8 mouse cellular contexts compared by ENCODE assay signal in genomic region chr14:21988577-21989290, GRCm38 (mm10). TPM values are rescaled to one million over a fixed set of nuclear protein-coding genes. Genes with fewer than 3 reads are reported as not detected.
A peak's percentile ranks its signal among the peaks of the same experiment; 100 is the strongest.
DNase-seq lines count a peak whose midpoint lies in the region; ATAC-seq and TF ChIP-seq lines count a peak whose summit lies in the region.

No protein-coding gene starts in this region.

- TF ChIP-seq POLR2A in myocyte (IDR thresholded peaks at IDR 0.05; ENCODE audit: insufficient read length, low read depth) = no peak

- peak overlapping the region; percentile 81 for H3K4me2 ChIP-seq in embryonic facial prominence, embryonic 14.5 days (ENCODE audit: low read depth, low read length)
- peak overlapping the region; percentile 86 for H3K4me2 ChIP-seq in limb, embryonic 13.5 days (replicated peaks)
- peak overlapping the region; percentile 79 for H3K4me2 ChIP-seq in myocyte (ENCODE audit: low read depth)

- ATAC-seq in embryonic facial prominence, embryonic 14.5 days (ENCODE audit: low read depth) = no peak
- ATAC-seq in limb, embryonic 13.5 days (ENCODE audit: low FRiP score, low read depth) = no peak
- no peak for ATAC-seq in inflammation-experienced regulatory T-cells, adult 6 months

- no peaks in the 10 kb centered on the region for H3K9me3 ChIP-seq in embryonic facial prominence, embryonic 14.5 days (ENCODE audit: control insufficient read depth, low read length)
- no peaks in the 10 kb centered on the region for H3K9me3 ChIP-seq in hindbrain, embryonic 10.5 days
- no peaks in the 10 kb centered on the region for H3K9me3 ChIP-seq in limb, embryonic 13.5 days

- H3K4me1 ChIP-seq in embryonic facial prominence, embryonic 14.5 days (ENCODE audit: control insufficient read depth, insufficient read depth, low read length) = peaks cover 8% of the 10 kb centered on the region; the same call in 1 of the 2 replicates
- peaks cover 73% of the 10 kb centered on the region for H3K4me1 ChIP-seq in hindbrain, embryonic 10.5 days (replicated peaks)
- H3K4me1 ChIP-seq in limb, embryonic 13.5 days = peaks cover 56% of the 10 kb centered on the region

- TF ChIP-seq CTCF in layer of hippocampus, adult 2 months (conservative IDR thresholded peaks at IDR 0.05) = no peak

- H3K36me3 ChIP-seq in embryonic facial prominence, embryonic 14.5 days (ENCODE audit: control insufficient read depth, insufficient read depth, low read length) = peaks cover 23% of the 10 kb centered on the region
- H3K36me3 ChIP-seq in hindbrain, embryonic 10.5 days = peaks cover 17% of the 10 kb centered on the region
- peaks cover 14% of the 10 kb centered on the region for H3K36me3 ChIP-seq in limb, embryonic 13.5 days
- H3K36me3 ChIP-seq in myocyte (ENCODE audit: control insufficient read depth, insufficient read depth) = no peaks in the 10 kb centered on the region

- peak overlapping the region; percentile 71 for H3K9ac ChIP-seq in embryonic facial prominence, embryonic 14.5 days (ENCODE audit: low read depth, low read length)
- H3K9ac ChIP-seq in limb, embryonic 13.5 days = peak overlapping the region; percentile 74

- H3K4me3 ChIP-seq in layer of hippocampus, adult 2 months = peak overlapping the region; percentile 79
- peak overlapping the region; percentile 84 for H3K4me3 ChIP-seq in embryonic facial prominence, embryonic 14.5 days (ENCODE audit: low read depth, low read length)
- peak overlapping the region; percentile 89 for H3K4me3 ChIP-seq in hindbrain, embryonic 10.5 days
- H3K4me3 ChIP-seq in limb, embryonic 13.5 days = peak overlapping the region; percentile 92
- peak overlapping the region; percentile 56 for H3K4me3 ChIP-seq in myocyte

- no peak for DNase-seq in layer of hippocampus, adult 2 months (ENCODE audit: low spot score in 2 of 2)
- no peak for DNase-seq in layer of hippocampus, adult 9-11 months
- peak; percentile 54 for DNase-seq in embryonic facial prominence, embryonic 14.5 days (ENCODE audit: low spot score)
- DNase-seq in hindbrain, embryonic 10.5 days (ENCODE audit: low spot score) = no peak
- DNase-seq in adipocyte (ENCODE audit: low spot score) = no peak

- no peak overlapping the region for H3ac ChIP-seq in myocyte (ENCODE audit: control insufficient read depth, insufficient read length)

- WGBS in embryonic facial prominence, embryonic 14.5 days = 1% methylated on average over 24 of the region's 26 CpGs
- WGBS in hindbrain, embryonic 10.5 days = under 1% methylated on average over 26 of the region's 26 CpGs
- WGBS in limb, embryonic 13.5 days = 0% methylated on average over 26 of the region's 26 CpGs

- H3K27ac ChIP-seq in layer of hippocampus, adult 2 months = peak overlapping the region; percentile 52; the same call in 1 of the 2 replicates
- H3K27ac ChIP-seq in embryonic facial prominence, embryonic 14.5 days (replicated peaks; ENCODE audit: low read depth, low read length) = peak overlapping the region; percentile 89
- H3K27ac ChIP-seq in hindbrain, embryonic 10.5 days = peak overlapping the region; percentile 97
- peak overlapping the region; percentile 87 for H3K27ac ChIP-seq in limb, embryonic 13.5 days

- peaks cover 29% of the 10 kb centered on the region for H3K27me3 ChIP-seq in embryonic facial prominence, embryonic 14.5 days (replicated peaks; ENCODE audit: control insufficient read depth, insufficient read depth, low read length)
- H3K27me3 ChIP-seq in hindbrain, embryonic 10.5 days (ENCODE audit: insufficient read depth, poor library complexity, severe bottlenecking) = peaks cover 67% of the 10 kb centered on the region
- peaks cover 47% of the 10 kb centered on the region for H3K27me3 ChIP-seq in limb, embryonic 13.5 days
- H3K27me3 ChIP-seq in myocyte (ENCODE audit: control insufficient read depth, insufficient read depth, insufficient read length) = no peaks in the 10 kb centered on the region

- H3K79me2 ChIP-seq in myocyte (ENCODE audit: control insufficient read depth, insufficient read depth) = peaks cover 8% of the 10 kb centered on the region

TF ChIP-seq in myocyte, 11 proteins besides CTCF, POLR2A, EP300 and RAD21:
- TF ChIP-seq MYOG (IDR thresholded peaks at IDR 0.05; ENCODE audit: control insufficient read depth in 1 of 3, insufficient read depth in 1 of 3, insufficient read length in 2 of 3, low read depth in 2 of 3) (no peak), POLR2AphosphoS2 (IDR thresholded peaks at IDR 0.05; ENCODE audit: insufficient read length, low read depth) (no peak), TCF3 (IDR thresholded peaks at IDR 0.05; ENCODE audit: insufficient read length, low read depth) (no peak), REST (IDR thresholded peaks at IDR 0.05; ENCODE audit: insufficient read depth, insufficient read length) (no peak), SRF (IDR thresholded peaks at IDR 0.05; ENCODE audit: control insufficient read depth, insufficient read length, low read depth) (no peak), TCF12 (IDR thresholded peaks at IDR 0.05; ENCODE audit: insufficient read depth, poor library complexity, severe bottlenecking) (no peak), MAX (IDR thresholded peaks at IDR 0.05; ENCODE audit: low read depth) (no peak), MYOD1 (IDR thresholded peaks at IDR 0.05; ENCODE audit: control insufficient read depth in 1 of 3, insufficient read length in 2 of 3, low read depth in 2 of 3) (no peak), CEBPB (IDR thresholded peaks at IDR 0.05; ENCODE audit: insufficient read depth, poor library complexity, severe bottlenecking) (no peak), E2F4 (IDR thresholded peaks at IDR 0.05; ENCODE audit: insufficient read depth) (no peak), USF1 (IDR thresholded peaks at IDR 0.05; ENCODE audit: low read depth) (no peak)

RNA-seq across cellular contexts. Expression of gene Zfp503, which starts 0.7 kb away (rescaled TPM):
- total RNA-seq in layer of hippocampus, adult 2 months (2021) = 1 to 10 TPM; 2.2 to 2.5 TPM
- polyA plus RNA-seq in embryonic facial prominence, embryonic 14.5 days (2014; fragmentation: Nextera tagmentation; extraction: Ambion mirVana) = 10.6 and 13.6 TPM in 2 replicates
- 12.3 and 20.0 TPM in 2 replicates for polyA plus RNA-seq in hindbrain, embryonic 10.5 days (2016; fragmentation: Nextera tagmentation; extraction: Ambion mirVana)
- 25.8 and 26.2 TPM in 2 replicates for polyA plus RNA-seq in limb, embryonic 13.5 days (2015; fragmentation: Nextera tagmentation; extraction: Ambion mirVana)
- polyA plus RNA-seq in myocyte (2012; fragmentation: generic; extraction: Trizol) = 5.4 TPM
- polyA plus RNA-seq in inflammation-experienced regulatory T-cells, adult 6 months (2017; shearing (Covaris generic)) = not detected

RNA-seq across cellular contexts. Expression of gene Lrmda, which starts 30.8 kb away (rescaled TPM):
- 1 to 10 TPM in 1 of 2 experiments, under 1 TPM in 1; 0.87 to 1.5 TPM for total RNA-seq in layer of hippocampus, adult 2 months (2021)
- 0.24 and 0.97 TPM in 2 replicates for polyA plus RNA-seq in embryonic facial prominence, embryonic 14.5 days (2014; fragmentation: Nextera tagmentation; extraction: Ambion mirVana)
- polyA plus RNA-seq in hindbrain, embryonic 10.5 days (2016; fragmentation: Nextera tagmentation; extraction: Ambion mirVana) = 0.47 and 0.55 TPM in 2 replicates
- polyA plus RNA-seq in limb, embryonic 13.5 days (2015; fragmentation: Nextera tagmentation; extraction: Ambion mirVana) = 0.36 and 0.38 TPM in 2 replicates
- 1.9 TPM for polyA plus RNA-seq in myocyte (2012; fragmentation: generic; extraction: Trizol)
- not detected for polyA plus RNA-seq in inflammation-experienced regulatory T-cells, adult 6 months (2017; shearing (Covaris generic))
